Mouse (Mus musculus) brain, embryonic 14.5 days (tissue): ENCODE measurements around the gene Ncapd2.

Source experiments
- CTCF ChIP-seq: fragments of 200-500 bp; IDR thresholded peaks from 2 replicates; pipeline ENCODE4 v1.5.1; 2012; ENCODE audit warnings: inconsistent platforms, mild to moderate bottlenecking, moderate library complexity, borderline replicate concordance; ENCODE audit not compliant: insufficient read depth, insufficient read length; ENCODE audit errors: extremely low read depth
- POLR2A ChIP-seq: fragments of 200-500 bp; IDR thresholded peaks from 2 replicates; pipeline ENCODE4 v1.6.1; 2012; ENCODE audit warnings: mild to moderate bottlenecking, inconsistent platforms, borderline replicate concordance; ENCODE audit not compliant: poor library complexity, insufficient read depth, insufficient read length, severe bottlenecking; ENCODE audit errors: extremely low read depth

- no peak for TF ChIP-seq CTCF
- TF ChIP-seq POLR2A = no peak
These were observed 31.0 kb downstream of the Ncapd2 start for GRCm38 (mm10) chr6:125160558-125160853.
